Mouse (Mus musculus) olfactory bulb, adult 2 months (tissue): ENCODE data around the gene Ephb2. TPM values are rescaled to one million over a fixed set of nuclear protein-coding genes. Genes with fewer than 3 reads are reported as not detected.

Experiments
- H3K27ac ChIP-seq: fragments of 200-500 bp; 2 replicates; pipeline ENCODE4 v1.5.1; 2012; ENCODE audit warnings: low read depth, low read length; ENCODE audit not compliant: insufficient read depth
- H3K4me1 ChIP-seq: fragments of 200-500 bp; 2 replicates; pipeline ENCODE4 v1.6.1; 2012; ENCODE audit warnings: low read length; ENCODE audit not compliant: control insufficient read depth, insufficient read depth
- H3K4me3 ChIP-seq: fragments of 200-500 bp; 2 replicates; pipeline ENCODE4 v1.5.1; 2012; ENCODE audit warnings: mild to moderate bottlenecking, low read depth, low read length, moderate library complexity; ENCODE audit not compliant: insufficient read depth
- CTCF ChIP-seq: fragments of 200-500 bp; IDR thresholded peaks from 2 replicates; pipeline ENCODE4 v1.5.1; 2012; ENCODE audit warnings: low read depth, mild to moderate bottlenecking, low read length, moderate library complexity; ENCODE audit not compliant: insufficient read depth
- POLR2A ChIP-seq: fragments of 200-500 bp; IDR thresholded peaks from 2 replicates; pipeline ENCODE4 v1.6.1; 2012; ENCODE audit warnings: mild to moderate bottlenecking, low read depth, low read length, moderate library complexity; ENCODE audit not compliant: insufficient read depth
- WGBS: fragments of 180-500 bp; shearing (Covaris S2); methylation state at CpG from one replicate; pipeline ENCODE4 v1.1.7; 2018; 5-methylcytosine and 5-hydroxymethylcytosine counted together
- polyA plus RNA-seq: library from polyadenylated mRNA; stranded (reverse); fragments of >200 nt; gene quantifications from 2 replicates; pipeline ENCODE4 v1.2.4, GENCODE M21; 2012; ENCODE audit warnings: low replicate concordance; ENCODE audit not compliant: missing spikeins, insufficient read depth, insufficient read length

Gene Ephb2
- polyA plus RNA-seq, 1 experiment, result not detected

- H3K27ac ChIP-seq, result no peak overlapping the region
- H3K4me3 ChIP-seq, result no peak overlapping the region
- 41% methylated on average over 11 of the region's 11 CpGs for WGBS
- TF ChIP-seq POLR2A (no peak), CTCF (no peak)
- H3K4me1 ChIP-seq, result peaks cover 8% of the 10 kb centered on the region
These were observed 42.5 kb downstream of the Ephb2 start for GRCm38 (mm10) chr4:136793320-136793719.

DNA sequence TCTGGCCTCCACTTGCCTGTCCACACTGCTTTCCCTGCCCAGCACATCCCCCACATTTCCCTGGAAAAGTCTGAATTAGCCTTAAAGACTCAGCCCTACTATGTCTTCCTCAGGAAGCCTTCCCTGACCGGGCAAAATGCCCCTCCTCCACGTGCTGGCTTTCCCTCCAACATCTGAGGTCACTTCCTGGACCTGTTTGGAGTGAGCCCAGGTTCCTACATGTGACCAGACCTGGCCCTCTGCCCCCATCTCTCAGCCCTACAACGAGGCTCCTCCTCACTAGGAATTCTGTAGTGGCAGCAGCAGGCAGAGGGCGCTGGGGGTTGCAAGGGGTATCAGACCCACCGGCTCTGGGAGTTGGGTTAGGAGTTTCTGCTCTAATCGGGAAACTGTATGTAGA is 46.0 kb downstream of the Ephb2 start:
- WGBS, result 74% methylated on average over 6 of the region's 6 CpGs
- H3K4me1 ChIP-seq, result peaks cover 12% of the 10 kb centered on the region
- no peak overlapping the region for H3K27ac ChIP-seq
- no peak overlapping the region for H3K4me3 ChIP-seq
- TF ChIP-seq POLR2A (no peak), CTCF (no peak)

DNA sequence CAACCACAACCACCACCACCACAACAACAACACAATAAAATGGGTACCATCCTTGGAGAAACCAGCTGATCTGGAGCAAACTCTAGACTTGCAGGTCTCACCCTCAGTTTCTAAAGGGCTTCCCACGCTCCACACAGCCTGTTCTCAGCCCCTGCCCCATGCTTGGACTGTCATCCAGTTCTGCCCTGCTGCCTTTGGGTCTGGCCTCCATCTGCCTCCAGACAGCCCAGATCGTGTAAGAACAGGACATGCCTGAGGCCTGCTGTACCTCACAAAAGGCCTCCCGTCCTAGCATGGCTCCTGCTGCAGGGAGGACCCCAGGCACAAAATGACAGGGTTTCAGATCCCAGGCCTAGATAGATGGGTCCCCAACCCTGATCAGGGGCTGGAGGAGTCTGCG is 48.4 kb downstream of the Ephb2 start:
- whole genome bisulfite sequencing, result 93% methylated on average over 4 of the region's 4 CpGs
- Histone ChIP-seq H3K4me1 (peaks cover 4% of the 10 kb centered on the region; the same call in 1 of the 2 replicates), H3K4me3 (no peak overlapping the region), H3K27ac (no peak overlapping the region)
- TF ChIP-seq POLR2A, result no peak
- TF ChIP-seq CTCF, result no peak

DNA sequence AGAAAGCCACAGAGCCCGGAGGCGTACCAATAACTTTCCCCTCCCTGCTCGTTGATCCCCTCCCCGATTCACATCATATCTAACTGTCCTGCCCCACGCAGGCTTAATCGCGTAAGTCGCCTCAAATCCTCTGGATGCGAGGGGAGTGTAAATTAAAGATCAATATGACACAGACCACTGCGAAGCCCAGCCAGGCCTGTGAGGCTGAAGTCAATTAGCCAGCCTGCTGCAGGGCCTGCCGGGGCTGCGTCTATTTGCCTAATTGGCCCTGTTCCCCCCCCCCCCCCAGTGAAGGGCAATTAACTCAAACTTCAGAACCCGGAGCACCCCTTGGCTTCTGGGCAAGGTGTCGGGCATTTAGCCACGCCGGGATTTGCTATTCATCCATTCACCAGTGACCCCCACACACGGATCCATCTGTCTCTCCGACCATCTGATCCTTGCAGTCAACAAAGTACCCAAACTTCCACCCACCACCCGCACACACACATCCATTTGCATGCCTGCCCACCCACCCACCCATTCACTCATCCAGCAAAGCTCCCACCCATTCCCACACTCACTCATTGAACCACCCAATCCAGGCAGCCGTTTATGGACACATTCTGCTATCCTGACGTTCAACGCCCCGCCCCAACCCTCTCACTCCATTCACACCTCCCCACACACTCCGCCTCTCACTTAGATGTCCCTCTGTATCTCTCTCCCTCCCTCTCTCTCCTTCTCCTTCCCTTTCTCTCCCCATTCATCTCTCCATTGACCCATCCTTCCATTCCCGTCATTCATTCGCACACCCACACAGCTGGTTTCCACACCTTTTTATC is 49.1 kb downstream of the Ephb2 start:
- H3K27ac ChIP-seq, result no peak overlapping the region
- TF ChIP-seq CTCF, result no peak
- WGBS, result 62% methylated on average over 26 of the region's 26 CpGs
- H3K4me3 ChIP-seq, result no peak overlapping the region
- H3K4me1 ChIP-seq, result peaks cover 11% of the 10 kb centered on the region

DNA sequence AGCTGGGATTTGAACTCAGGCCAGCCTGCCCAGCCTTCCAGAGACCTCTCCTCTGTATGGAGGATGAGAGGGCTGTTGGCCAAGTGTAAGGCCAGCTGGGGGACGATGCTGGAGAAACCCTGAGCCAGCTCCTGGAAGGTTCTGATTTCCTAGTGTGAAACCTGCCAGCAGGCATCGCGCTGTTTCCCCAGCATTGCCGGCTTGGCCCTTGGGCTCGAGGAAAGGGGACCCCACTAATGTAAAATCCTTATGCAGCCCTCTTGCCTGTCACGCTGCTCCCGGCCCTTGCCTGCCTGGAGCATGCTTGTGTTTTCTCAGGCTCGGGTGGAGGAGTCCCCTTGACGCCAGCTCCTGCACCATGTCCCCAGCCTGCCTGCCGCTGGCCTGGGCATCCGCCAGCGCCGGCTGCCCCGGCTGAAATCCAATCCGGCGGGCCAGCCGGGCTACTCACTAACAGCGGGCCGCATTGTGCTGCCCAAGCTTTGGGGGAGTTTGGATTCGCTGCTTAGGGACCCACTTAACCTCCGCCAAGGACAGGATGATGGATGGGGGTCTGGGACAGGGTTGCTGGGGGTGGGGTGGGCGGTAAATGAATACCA is 52.1 kb downstream of the Ephb2 start:
- TF ChIP-seq POLR2A (no peak), CTCF (no peak)
- H3K4me1 ChIP-seq, result peaks cover 11% of the 10 kb centered on the region
- H3K4me3 ChIP-seq, result no peak overlapping the region
- WGBS, result 61% methylated on average over 22 of the region's 22 CpGs
- H3K27ac ChIP-seq, result no peak overlapping the region

- WGBS, result 100% methylated on average over 1 of the region's 1 CpGs
- Histone ChIP-seq H3K4me3 (no peak overlapping the region), H3K4me1 (peaks cover 11% of the 10 kb centered on the region), H3K27ac (no peak overlapping the region)
- no peak for TF ChIP-seq CTCF
- TF ChIP-seq POLR2A, result no peak
These were observed 53.2 kb downstream of the Ephb2 start for GRCm38 (mm10) chr4:136782579-136782925.

DNA sequence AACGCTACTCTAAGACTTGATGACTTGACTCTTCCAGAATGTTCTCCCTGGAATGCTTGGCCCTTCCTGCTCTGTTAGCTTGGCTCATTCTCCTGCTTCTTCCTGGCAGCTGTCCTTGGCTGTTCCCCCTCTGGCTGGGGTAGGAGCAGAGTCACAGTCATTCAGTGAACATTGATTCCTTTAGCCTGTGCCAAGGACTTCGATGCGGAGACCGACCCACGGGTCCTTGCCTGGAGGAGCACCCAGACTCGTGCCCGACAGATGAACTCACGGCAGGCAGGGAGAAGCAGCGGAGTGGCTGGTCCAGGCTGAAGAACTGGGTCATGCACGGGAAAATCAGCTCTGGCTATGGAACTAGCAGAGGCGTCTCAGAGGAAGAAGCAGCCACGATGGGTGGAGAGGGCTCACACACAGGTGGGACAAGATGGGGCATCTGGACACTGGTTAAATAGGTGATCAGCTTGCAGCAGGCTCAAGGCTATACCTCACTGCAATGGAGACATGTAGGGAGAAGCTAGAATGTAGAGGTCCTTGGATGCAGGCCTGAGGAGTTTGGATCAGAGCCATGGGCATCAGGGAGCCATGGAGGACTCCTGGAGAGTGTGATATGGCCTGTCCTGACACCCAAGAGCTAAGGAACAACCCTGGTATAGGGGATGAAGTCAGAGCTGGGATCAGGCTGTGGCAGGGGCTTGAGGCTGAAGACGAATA is 53.8 kb downstream of the Ephb2 start:
- H3K4me3 ChIP-seq, result no peak overlapping the region
- H3K4me1 ChIP-seq, result peaks cover 9% of the 10 kb centered on the region
- TF ChIP-seq POLR2A (no peak), CTCF (no peak)
- 64% methylated on average over 13 of the region's 13 CpGs for WGBS
- H3K27ac ChIP-seq, result no peak overlapping the region

DNA sequence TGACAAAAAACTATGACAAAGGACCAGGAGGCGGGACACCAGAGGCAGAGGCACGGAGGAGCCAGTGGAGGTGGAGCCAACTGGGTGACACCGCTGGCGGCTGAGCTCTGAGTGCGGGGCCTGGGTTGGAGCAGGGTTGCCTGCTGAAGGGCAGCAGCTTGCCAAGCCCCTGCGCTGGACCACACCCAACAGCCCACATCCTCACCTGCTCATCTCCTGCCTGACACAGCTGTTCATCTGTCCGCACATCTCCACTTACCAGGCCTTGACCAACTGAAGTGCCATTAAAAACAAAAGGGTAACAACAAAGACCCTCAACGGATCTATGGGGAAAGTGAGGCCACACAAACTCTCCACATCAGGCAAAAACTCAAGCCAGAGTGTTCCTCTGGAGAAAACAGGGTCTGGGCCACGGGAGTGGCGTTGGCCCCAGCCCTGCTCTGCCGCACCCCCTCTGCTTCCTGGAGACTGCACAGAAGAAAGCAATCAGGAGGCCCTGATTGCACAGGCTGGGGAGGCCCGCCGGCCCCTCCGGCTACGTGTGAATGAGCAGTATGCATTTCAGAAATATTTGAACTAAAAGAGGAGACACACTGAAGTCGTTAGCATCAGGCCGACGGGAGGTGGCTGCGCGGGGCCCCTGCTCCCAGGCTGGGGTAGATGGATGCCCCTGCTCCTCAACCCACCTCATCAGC is 55.4 kb downstream of the Ephb2 start:
- 90% methylated on average over 20 of the region's 20 CpGs for WGBS
- Histone ChIP-seq H3K4me3 (no peak overlapping the region), H3K27ac (no peak overlapping the region), H3K4me1 (peaks cover 7% of the 10 kb centered on the region)
- TF ChIP-seq POLR2A, result no peak
- TF ChIP-seq CTCF, result no peak

GRCm38 (mm10) chr4:136779156-136779555 is 56.6 kb downstream of the Ephb2 start:
- Histone ChIP-seq H3K4me3 (no peak overlapping the region), H3K4me1 (peaks cover 7% of the 10 kb centered on the region), H3K27ac (no peak overlapping the region)
- WGBS, result 98% methylated on average over 11 of the region's 11 CpGs
- no peak for TF ChIP-seq POLR2A
- no peak for TF ChIP-seq CTCF
